Mouse (Mus musculus): Measurements from ENCODE around the gene Gm49403. TPM values are rescaled to one million over a fixed set of nuclear protein-coding genes. Genes with fewer than 3 reads are reported as not detected.

Gm49403 gene
- total and polyA plus RNA-seq, 2 experiments from 2014 or later: not detected

- DNase-seq (no peak), ATAC-seq (no peak)
- Histone ChIP-seq H3K9ac (peak overlapping the region; percentile 80), H3K27me3 (ENCODE audit: insufficient read depth, low read length) (no peaks in the 10 kb centered on the region), H3K4me3 (ENCODE audit: low read depth, low read length) (peak overlapping the region; percentile 74), H3K4me2 (ENCODE audit: low read depth) (peak overlapping the region; percentile 92), H3K36me3 (ENCODE audit: insufficient read depth) (peaks cover 36% of the 10 kb centered on the region), H3K27ac (ENCODE audit: low read depth, low read length) (no peak overlapping the region), H3K9me3 (ENCODE audit: low read length) (no peaks in the 10 kb centered on the region), H3K4me1 (ENCODE audit: insufficient read depth) (no peaks in the 10 kb centered on the region)
- TF ChIP-seq CTCF (IDR thresholded peaks at IDR 0.05; ENCODE audit: low read depth): no peak
- 82% methylated on average over 10 of the region's 10 CpGs for WGBS
Observed at GRCm38 (mm10) chr19:8872266-8872840, 11.4 kb upstream of the Gm49403 start.

- Histone ChIP-seq H3K27me3 (ENCODE audit: insufficient read depth, low read length) (no peaks in the 10 kb centered on the region), H3K4me3 (ENCODE audit: low read depth, low read length) (no peak overlapping the region), H3K4me2 (ENCODE audit: low read depth) (no peak overlapping the region), H3K27ac (ENCODE audit: low read depth, low read length) (no peak overlapping the region), H3K4me1 (ENCODE audit: insufficient read depth) (no peaks in the 10 kb centered on the region), H3K36me3 (ENCODE audit: insufficient read depth) (peaks cover 36% of the 10 kb centered on the region), H3K9me3 (ENCODE audit: low read length) (no peaks in the 10 kb centered on the region), H3K9ac (no peak overlapping the region)
- ATAC-seq (no peak), DNase-seq (no peak)
- TF ChIP-seq CTCF (IDR thresholded peaks at IDR 0.05; ENCODE audit: low read depth): no peak
- 92% methylated on average over 7 of the region's 7 CpGs for WGBS
Observed at GRCm38 (mm10) chr19:8875031-8875430, 8.7 kb upstream of the Gm49403 start.

GRCm38 (mm10) chr19:8880311-8881033, 3.3 kb upstream of the Gm49403 start, which contains the start of gene Uqcc3:
Uqcc3 (minus strand) TSS chr19:8880923.
- Histone ChIP-seq H3K27me3 (ENCODE audit: insufficient read depth, low read length) (no peaks in the 10 kb centered on the region), H3K4me2 (ENCODE audit: low read depth) (peak within 1 kb of the TSS; percentile 87), H3K4me3 (ENCODE audit: low read depth, low read length) (peak within 1 kb of the TSS; percentile 80), H3K27ac (ENCODE audit: low read depth, low read length) (peak within 1 kb of the TSS; percentile 85), H3K9me3 (ENCODE audit: low read length) (no peaks in the 10 kb centered on the region), H3K9ac (peak within 1 kb of the TSS; percentile 85), H3K4me1 (ENCODE audit: insufficient read depth) (0 out of 2 replicates have a peak, but pooled peaks cover 4% of the 10 kb centered on the region), H3K36me3 (ENCODE audit: insufficient read depth) (peaks cover 14% of the 10 kb centered on the region)
- TF ChIP-seq CTCF (IDR thresholded peaks at IDR 0.05; ENCODE audit: low read depth): no peak
- peak; percentile 90 for DNase-seq
- under 1% methylated on average over 42 of the region's 42 CpGs for WGBS
- ATAC-seq: peak; percentile 99

GRCm38 (mm10) chr19:8881034-8881392, 2.7 kb upstream of the Gm49403 start:
- Histone ChIP-seq H3K4me1 (ENCODE audit: insufficient read depth) (0 out of 2 replicates have a peak, but pooled peaks cover 4% of the 10 kb centered on the region), H3K27ac (ENCODE audit: low read depth, low read length) (peak overlapping the region; percentile 85; the same call in 1 of the 2 replicates), H3K36me3 (ENCODE audit: insufficient read depth) (peaks cover 11% of the 10 kb centered on the region), H3K4me3 (ENCODE audit: low read depth, low read length) (peak overlapping the region; percentile 80), H3K4me2 (ENCODE audit: low read depth) (peak overlapping the region; percentile 87), H3K27me3 (ENCODE audit: insufficient read depth, low read length) (no peaks in the 10 kb centered on the region), H3K9ac (peak overlapping the region; percentile 85), H3K9me3 (ENCODE audit: low read length) (no peaks in the 10 kb centered on the region)
- TF ChIP-seq CTCF (IDR thresholded peaks at IDR 0.05; ENCODE audit: low read depth): no peak
- WGBS: 11% methylated on average over 3 of the region's 3 CpGs
- DNase-seq (no peak), ATAC-seq (peak; percentile 12; the same call in 1 of the 2 replicates)

- Histone ChIP-seq H3K4me2 (ENCODE audit: low read depth) (peak overlapping the region; percentile 85; the same call in 1 of the 2 replicates), H3K4me3 (ENCODE audit: low read depth, low read length) (no peak overlapping the region), H3K9ac (no peak overlapping the region), H3K27me3 (ENCODE audit: insufficient read depth, low read length) (no peaks in the 10 kb centered on the region), H3K9me3 (ENCODE audit: low read length) (no peaks in the 10 kb centered on the region), H3K36me3 (ENCODE audit: insufficient read depth) (0 out of 2 replicates have a peak, but pooled peaks cover 5% of the 10 kb centered on the region), H3K4me1 (ENCODE audit: insufficient read depth) (peaks cover 5% of the 10 kb centered on the region; the same call in 1 of the 2 replicates), H3K27ac (ENCODE audit: low read depth, low read length) (no peak overlapping the region)
- 56% methylated on average over 1 of the region's 1 CpGs for WGBS
- no peak for TF ChIP-seq CTCF (IDR thresholded peaks at IDR 0.05; ENCODE audit: low read depth)
- ATAC-seq (no peak), DNase-seq (no peak)
Observed at GRCm38 (mm10) chr19:8886916-8887584, 3.3 kb downstream of the Gm49403 start.

GRCm38 (mm10) chr19:8887585-8888463, 4.1 kb downstream of the Gm49403 start:
- Histone ChIP-seq H3K27ac (ENCODE audit: low read depth, low read length) (peak overlapping the region; percentile 85), H3K9me3 (ENCODE audit: low read length) (no peaks in the 10 kb centered on the region), H3K4me1 (ENCODE audit: insufficient read depth) (peaks cover 5% of the 10 kb centered on the region; the same call in 1 of the 2 replicates), H3K9ac (peak overlapping the region; percentile 63), H3K4me2 (ENCODE audit: low read depth) (peak overlapping the region; percentile 85), H3K36me3 (ENCODE audit: insufficient read depth) (0 out of 2 replicates have a peak, but pooled peaks cover 5% of the 10 kb centered on the region), H3K27me3 (ENCODE audit: insufficient read depth, low read length) (no peaks in the 10 kb centered on the region), H3K4me3 (ENCODE audit: low read depth, low read length) (peak overlapping the region; percentile 59)
- TF ChIP-seq CTCF (IDR thresholded peaks at IDR 0.05; ENCODE audit: low read depth): no peak
- 15% methylated on average over 19 of the region's 19 CpGs for whole genome bisulfite sequencing
- ATAC-seq (no peak), DNase-seq (no peak)

Data from forebrain, postnatal 0 days (tissue).